Mouse (Mus musculus) limb, embryonic 13.5 days (tissue): Measurements from ENCODE around the gene Tnfrsf12a. TPM values are rescaled to one million over a fixed set of nuclear protein-coding genes. Genes with fewer than 3 reads are reported as not detected.

Experiments used
- ATAC-seq: fragments of 200-750 bp; cut with Nextera tagmentation; 2 replicates; pipeline ENCODE4 v1.8.0; 2017; ENCODE audit warnings: low read depth, moderate number of reproducible peaks, moderate TSS enrichment; ENCODE audit not compliant: low FRiP score
- H3K27ac ChIP-seq: fragments of 300-500 bp; sonication (generic); 2 replicates; pipeline ENCODE4 v1.5.1; 2015; ENCODE audit warnings: inconsistent platforms, mild to moderate bottlenecking, moderate library complexity
- H3K27me3 ChIP-seq: fragments of 300-500 bp; sonication (generic); 2 replicates; pipeline ENCODE4 v1.6.1; 2015; ENCODE audit warnings: mild to moderate bottlenecking, inconsistent platforms
- H3K36me3 ChIP-seq: fragments of 300-500 bp; sonication (generic); 2 replicates; pipeline ENCODE4 v1.6.1; 2015; ENCODE audit warnings: inconsistent platforms, mild to moderate bottlenecking, moderate library complexity
- H3K4me1 ChIP-seq: fragments of 300-500 bp; sonication (generic); 2 replicates; pipeline ENCODE4 v1.6.1; 2015; ENCODE audit warnings: inconsistent platforms
- H3K4me2 ChIP-seq: fragments of 300-500 bp; sonication (generic); replicated peaks from 2 replicates; pipeline ENCODE4 v1.6.1; 2015; ENCODE audit warnings: inconsistent platforms, mild to moderate bottlenecking, moderate library complexity
- H3K4me3 ChIP-seq: fragments of 300-500 bp; sonication (generic); 2 replicates; pipeline ENCODE4 v1.5.1; 2015; ENCODE audit warnings: moderate library complexity, mild to moderate bottlenecking, inconsistent platforms
- H3K9ac ChIP-seq: fragments of 300-500 bp; sonication (generic); 2 replicates; pipeline ENCODE4 v1.6.1; 2015; ENCODE audit warnings: mild to moderate bottlenecking, inconsistent platforms
- H3K9me3 ChIP-seq: fragments of 300-500 bp; sonication (generic); 2 replicates; pipeline ENCODE4 v1.6.1; 2016; ENCODE audit warnings: inconsistent platforms
- WGBS: fragments of 180-500 bp; shearing (Covaris S2); methylation state at CpG from one replicate; pipeline ENCODE4 v1.1.7; 2015; 5-methylcytosine and 5-hydroxymethylcytosine counted together
- polyA plus RNA-seq: library from polyadenylated mRNA; unstranded; fragments of >200 nt; fragmentation: Nextera tagmentation; extraction: Ambion mirVana; gene quantifications from 2 replicates; pipeline ENCODE4 v1.2.1, GENCODE M21; 2015

The Tnfrsf12a gene
- polyA plus RNA-seq, 1 experiment from 2014 or later, result 15.4 TPM

GRCm38 (mm10) chr17:23703301-23703700, 26.0 kb upstream of the Tnfrsf12a start:
- no peak overlapping the region for H3K4me2 ChIP-seq
- no peak overlapping the region for H3K27ac ChIP-seq
- peaks cover 7% of the 10 kb centered on the region for H3K4me1 ChIP-seq
- H3K4me3 ChIP-seq, result no peak overlapping the region
- no peak overlapping the region for H3K9ac ChIP-seq
- peaks cover 50% of the 10 kb centered on the region for H3K27me3 ChIP-seq
- ATAC-seq, result no peak
- no peaks in the 10 kb centered on the region for H3K9me3 ChIP-seq
- WGBS, result 82% methylated on average over 9 of the region's 9 CpGs
- no peaks in the 10 kb centered on the region for H3K36me3 ChIP-seq

GRCm38 (mm10) chr17:23700079-23700478, 22.8 kb upstream of the Tnfrsf12a start:
- Histone ChIP-seq H3K27ac (no peak overlapping the region), H3K9me3 (no peaks in the 10 kb centered on the region), H3K4me1 (peaks cover 21% of the 10 kb centered on the region), H3K36me3 (no peaks in the 10 kb centered on the region), H3K4me3 (peak overlapping the region; percentile 64), H3K4me2 (peak overlapping the region; percentile 100), H3K9ac (peak overlapping the region; percentile 69; the same call in 1 of the 2 replicates), H3K27me3 (peaks cover 55% of the 10 kb centered on the region)
- peak; percentile 88 for ATAC-seq
- WGBS, result under 1% methylated on average over 27 of the region's 28 CpGs

- Histone ChIP-seq H3K27me3 (peaks cover 55% of the 10 kb centered on the region), H3K4me3 (peak overlapping the region; percentile 64), H3K4me1 (peaks cover 21% of the 10 kb centered on the region), H3K36me3 (no peaks in the 10 kb centered on the region), H3K9ac (peak overlapping the region; percentile 69), H3K9me3 (no peaks in the 10 kb centered on the region), H3K4me2 (peak overlapping the region; percentile 100), H3K27ac (no peak overlapping the region)
- under 1% methylated on average over 62 of the region's 101 CpGs for WGBS
- peak; percentile 22 for ATAC-seq
Observed at GRCm38 (mm10) chr17:23699131-23700077, 22.1 kb upstream of the Tnfrsf12a start.

GRCm38 (mm10) chr17:23695801-23696200, 18.5 kb upstream of the Tnfrsf12a start:
- WGBS, result 2% methylated on average over 3 of the region's 3 CpGs
- Histone ChIP-seq H3K27ac (no peak overlapping the region), H3K4me1 (peaks cover 21% of the 10 kb centered on the region), H3K4me2 (no peak overlapping the region), H3K36me3 (no peaks in the 10 kb centered on the region), H3K4me3 (no peak overlapping the region), H3K9me3 (no peaks in the 10 kb centered on the region), H3K9ac (no peak overlapping the region), H3K27me3 (peaks cover 38% of the 10 kb centered on the region)
- no peak for ATAC-seq

GRCm38 (mm10) chr17:23694491-23694890, 17.2 kb upstream of the Tnfrsf12a start:
- Histone ChIP-seq H3K9me3 (no peaks in the 10 kb centered on the region), H3K27ac (no peak overlapping the region), H3K27me3 (peaks cover 25% of the 10 kb centered on the region), H3K4me2 (no peak overlapping the region), H3K4me3 (no peak overlapping the region), H3K4me1 (peaks cover 18% of the 10 kb centered on the region), H3K36me3 (no peaks in the 10 kb centered on the region), H3K9ac (no peak overlapping the region)
- ATAC-seq, result no peak
- WGBS, result 67% methylated on average over 1 of the region's 1 CpGs

- H3K36me3 ChIP-seq, result no peaks in the 10 kb centered on the region
- no peaks in the 10 kb centered on the region for H3K9me3 ChIP-seq
- ATAC-seq, result peak; percentile 72
- H3K4me1 ChIP-seq, result peaks cover 30% of the 10 kb centered on the region
- 11% methylated on average over 15 of the region's 15 CpGs for WGBS
- peak within 1 kb of the TSS; percentile 28 for H3K4me3 ChIP-seq
- peak within 1 kb of the TSS; percentile 48 for H3K9ac ChIP-seq
- 0 out of 2 replicates have a peak within 1 kb of the TSS, but pooled peaks have one; percentile 39 for H3K27ac ChIP-seq
- peaks cover 54% of the 10 kb centered on the region for H3K27me3 ChIP-seq
- H3K4me2 ChIP-seq, result peak within 1 kb of the TSS; percentile 51
Observed at GRCm38 (mm10) chr17:23683856-23684672, 6.8 kb upstream of the Tnfrsf12a start, which contains the start of gene Cldn9. Gene Cldn9, minus strand, starts transcription at chr17:23684026.

- Histone ChIP-seq H3K4me3 (peak overlapping the region; percentile 28), H3K27ac (no peak overlapping the region), H3K4me1 (peaks cover 31% of the 10 kb centered on the region), H3K9ac (peak overlapping the region; percentile 48; the same call in 1 of the 2 replicates), H3K36me3 (no peaks in the 10 kb centered on the region), H3K9me3 (no peaks in the 10 kb centered on the region), H3K4me2 (peak overlapping the region; percentile 51), H3K27me3 (peaks cover 63% of the 10 kb centered on the region)
- WGBS, result 12% methylated on average over 15 of the region's 15 CpGs
- ATAC-seq, result 0 out of 2 replicates have a peak, but pooled peaks have one; percentile 4
Observed at GRCm38 (mm10) chr17:23683226-23683625, 6.0 kb upstream of the Tnfrsf12a start.

GRCm38 (mm10) chr17:23682530-23682929, 5.3 kb upstream of the Tnfrsf12a start:
- WGBS, result 65% methylated on average over 3 of the region's 3 CpGs
- H3K4me3 ChIP-seq, result peak overlapping the region; percentile 28; the same call in 1 of the 2 replicates
- H3K9me3 ChIP-seq, result no peaks in the 10 kb centered on the region
- peaks cover 64% of the 10 kb centered on the region for H3K27me3 ChIP-seq
- H3K27ac ChIP-seq, result no peak overlapping the region
- peak overlapping the region; percentile 51 for H3K4me2 ChIP-seq
- no peak overlapping the region for H3K9ac ChIP-seq
- H3K4me1 ChIP-seq, result peaks cover 34% of the 10 kb centered on the region
- H3K36me3 ChIP-seq, result no peaks in the 10 kb centered on the region
- ATAC-seq, result no peak

GRCm38 (mm10) chr17:23682092-23682491, 4.8 kb upstream of the Tnfrsf12a start:
- Histone ChIP-seq H3K4me3 (no peak overlapping the region), H3K4me2 (0 out of 2 replicates have a peak overlapping the region, but pooled peaks have one; percentile 51)

GRCm38 (mm10) chr17:23681086-23681485, 3.8 kb upstream of the Tnfrsf12a start:
- H3K27me3 ChIP-seq, result peaks cover 71% of the 10 kb centered on the region
- no peak overlapping the region for H3K4me2 ChIP-seq
- 65% methylated on average over 10 of the region's 10 CpGs for WGBS
- H3K36me3 ChIP-seq, result no peaks in the 10 kb centered on the region
- H3K9me3 ChIP-seq, result no peaks in the 10 kb centered on the region
- H3K27ac ChIP-seq, result no peak overlapping the region
- H3K4me1 ChIP-seq, result peaks cover 44% of the 10 kb centered on the region
- no peak overlapping the region for H3K4me3 ChIP-seq
- ATAC-seq, result no peak
- H3K9ac ChIP-seq, result no peak overlapping the region

More at GRCm38 (mm10) chr17:23682092-23682491, 4.8 kb upstream of the Tnfrsf12a start:
- H3K27me3 ChIP-seq, result peaks cover 64% of the 10 kb centered on the region
- H3K9me3 ChIP-seq, result no peaks in the 10 kb centered on the region
- no peaks in the 10 kb centered on the region for H3K36me3 ChIP-seq
- H3K4me1 ChIP-seq, result peaks cover 36% of the 10 kb centered on the region
- no peak overlapping the region for H3K9ac ChIP-seq
- WGBS, result 62% methylated on average over 4 of the region's 4 CpGs
- H3K27ac ChIP-seq, result no peak overlapping the region
- ATAC-seq, result no peak

GRCm38 (mm10) chr17:23680336-23680735, 3.1 kb upstream of the Tnfrsf12a start:
- Histone ChIP-seq H3K4me1 (peaks cover 51% of the 10 kb centered on the region), H3K9ac (no peak overlapping the region), H3K4me2 (peak overlapping the region; percentile 58), H3K27ac (no peak overlapping the region), H3K27me3 (peaks cover 79% of the 10 kb centered on the region), H3K9me3 (no peaks in the 10 kb centered on the region), H3K4me3 (peak overlapping the region; percentile 35; the same call in 1 of the 2 replicates), H3K36me3 (no peaks in the 10 kb centered on the region)
- 72% methylated on average over 9 of the region's 9 CpGs for WGBS
- ATAC-seq, result no peak
